Mouse (Mus musculus): Measurements from ENCODE around the gene Galnt9. TPM values are rescaled to one million over a fixed set of nuclear protein-coding genes. Genes with fewer than 3 reads are reported as not detected.

Galnt9 gene
- polyA plus RNA-seq, 1 experiment from 2014 or later, result 0.11 TPM

DNA sequence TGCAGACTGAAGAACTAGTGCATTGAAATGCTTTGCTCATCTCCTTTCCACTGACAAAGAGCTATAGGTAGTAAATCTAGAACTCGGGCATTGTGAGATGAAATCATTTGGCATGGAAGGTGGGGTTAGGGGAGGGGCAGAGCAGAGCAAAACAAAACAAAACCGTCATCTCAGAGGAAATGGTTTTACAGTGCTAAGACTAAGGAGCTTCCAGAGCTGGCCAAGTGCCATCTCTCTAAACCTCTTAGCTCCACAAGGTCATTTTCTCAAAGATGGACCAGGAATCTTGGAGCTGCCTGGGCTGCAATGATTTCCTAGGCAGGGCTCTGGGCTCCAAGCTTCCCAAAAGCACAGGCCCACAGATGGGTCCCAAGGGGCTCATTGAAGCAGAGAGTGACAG lies 53.3 kb downstream of the Galnt9 start:
- WGBS (ENCODE audit: insufficient replicate concordance), result 17% methylated on average over 2 of the region's 2 CpGs
- DNase-seq, result no peak
- Histone ChIP-seq H3K9ac (replicated peaks) (no peak overlapping the region), H3K4me1 (ENCODE audit: insufficient read depth) (no peaks in the 10 kb centered on the region), H3K27ac (ENCODE audit: low read depth) (no peak overlapping the region), H3K36me3 (replicated peaks; ENCODE audit: insufficient read depth, low read length) (no peaks in the 10 kb centered on the region), H3K4me3 (ENCODE audit: low read depth, low read length) (no peak overlapping the region), H3K27me3 (ENCODE audit: insufficient read depth, low read length) (no peaks in the 10 kb centered on the region), H3K9me3 (ENCODE audit: low read length) (no peaks in the 10 kb centered on the region), H3K4me2 (ENCODE audit: low read depth, low read length) (no peak overlapping the region)
- TF ChIP-seq CTCF (IDR thresholded peaks at IDR 0.05; ENCODE audit: low read depth) (no peak), EP300 (IDR thresholded peaks at IDR 0.05; ENCODE audit: low read depth) (no peak)
- no peak for ATAC-seq

DNA sequence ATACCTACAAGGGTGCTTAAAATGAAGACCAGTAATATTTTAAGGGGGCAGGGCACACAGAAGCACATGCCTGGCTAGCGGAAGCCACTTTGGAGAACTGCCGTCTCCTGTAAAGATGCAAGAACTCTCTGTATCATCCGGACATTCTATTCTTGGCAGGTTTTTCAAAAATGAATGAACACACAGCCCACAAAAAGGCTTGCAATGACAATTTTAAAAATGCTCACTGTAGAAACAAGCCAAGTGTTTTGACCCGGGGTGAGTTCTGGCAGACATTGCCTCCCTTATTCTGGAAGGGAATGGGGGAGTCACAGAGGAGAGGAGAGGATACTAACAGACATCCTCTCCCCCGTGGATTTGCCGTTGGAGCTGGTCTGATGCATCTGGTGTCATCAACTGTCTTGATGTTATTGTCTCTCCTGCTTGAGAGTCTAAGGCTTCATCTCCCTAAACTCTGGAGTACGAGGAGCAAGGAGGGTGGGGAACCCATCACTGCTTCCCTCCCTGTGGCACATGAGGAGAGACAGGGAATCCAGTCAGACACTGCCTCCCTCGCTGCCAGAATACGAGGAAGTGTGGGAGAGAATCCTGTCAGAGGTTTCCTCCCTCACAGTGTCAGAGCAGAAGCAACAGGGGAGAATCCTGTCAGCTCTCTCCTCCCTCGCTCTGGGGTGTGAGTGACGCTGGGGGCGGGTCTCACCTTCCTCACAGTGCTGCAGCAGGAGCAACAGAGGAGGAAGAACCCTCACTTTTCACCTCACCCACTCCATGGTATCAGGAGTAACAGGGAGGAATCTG lies 54.3 kb downstream of the Galnt9 start:
- no peak for DNase-seq
- no peak overlapping the region for H3K4me3 ChIP-seq (ENCODE audit: low read depth, low read length)
- 29% methylated on average over 12 of the region's 12 CpGs for WGBS (ENCODE audit: insufficient replicate concordance)

DNA sequence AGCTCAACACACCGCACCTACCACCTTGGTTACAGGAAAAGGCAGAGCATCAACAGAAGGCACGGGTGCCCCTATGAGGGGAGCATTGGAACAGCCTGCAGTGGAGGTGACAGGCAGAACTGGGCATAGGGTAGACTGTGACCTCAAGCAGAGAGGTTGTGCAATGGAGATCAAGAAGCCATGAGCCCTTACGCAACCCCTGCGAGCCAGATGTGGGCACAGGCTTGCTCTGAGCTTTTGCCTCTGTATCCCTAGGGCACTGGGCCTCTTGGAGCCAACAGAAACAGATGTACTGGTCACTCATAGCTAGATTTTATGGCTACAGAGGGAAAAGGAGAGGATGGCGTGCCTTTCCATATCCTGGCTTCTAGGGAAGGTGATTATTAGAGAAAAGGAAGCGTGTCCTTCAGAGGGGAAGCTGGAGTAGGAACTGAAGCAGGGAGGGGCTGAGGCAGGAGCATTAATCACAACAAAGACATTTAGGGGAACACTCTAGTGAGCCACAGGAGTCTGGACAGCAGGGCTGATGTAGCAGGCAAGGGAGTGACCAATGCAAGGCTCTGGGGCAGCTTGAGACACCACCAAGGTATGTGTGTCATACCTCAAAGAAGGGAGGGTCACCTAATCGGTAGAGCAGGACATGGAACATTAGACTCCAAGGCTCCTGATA lies 59.0 kb downstream of the Galnt9 start:
- DNase-seq, result peak; percentile 70
- Histone ChIP-seq H3K9ac (replicated peaks) (no peak overlapping the region), H3K27me3 (ENCODE audit: insufficient read depth, low read length) (no peaks in the 10 kb centered on the region), H3K4me2 (ENCODE audit: low read depth, low read length) (no peak overlapping the region), H3K9me3 (ENCODE audit: low read length) (no peaks in the 10 kb centered on the region), H3K4me1 (ENCODE audit: insufficient read depth) (no peaks in the 10 kb centered on the region), H3K4me3 (ENCODE audit: low read depth, low read length) (no peak overlapping the region), H3K27ac (ENCODE audit: low read depth) (no peak overlapping the region), H3K36me3 (replicated peaks; ENCODE audit: insufficient read depth, low read length) (no peaks in the 10 kb centered on the region)
- no peak for TF ChIP-seq EP300 (IDR thresholded peaks at IDR 0.05; ENCODE audit: low read depth)
- peak; percentile 33; the same call in 1 of the 2 replicates for TF ChIP-seq CTCF (IDR thresholded peaks at IDR 0.05; ENCODE audit: low read depth)
- ATAC-seq, result peak; percentile 93
- WGBS (ENCODE audit: insufficient replicate concordance), result 41% methylated on average over 7 of the region's 7 CpGs

More for the DNA sequence above, 54.3 kb downstream of the Galnt9 start:
- no peak for ATAC-seq
- Histone ChIP-seq H3K4me1 (ENCODE audit: insufficient read depth) (no peaks in the 10 kb centered on the region), H3K4me2 (ENCODE audit: low read depth, low read length) (no peak overlapping the region), H3K9ac (replicated peaks) (no peak overlapping the region), H3K27ac (ENCODE audit: low read depth) (no peak overlapping the region), H3K27me3 (ENCODE audit: insufficient read depth, low read length) (no peaks in the 10 kb centered on the region), H3K9me3 (ENCODE audit: low read length) (no peaks in the 10 kb centered on the region), H3K36me3 (replicated peaks; ENCODE audit: insufficient read depth, low read length) (no peaks in the 10 kb centered on the region)
- TF ChIP-seq CTCF (IDR thresholded peaks at IDR 0.05; ENCODE audit: low read depth) (no peak), EP300 (IDR thresholded peaks at IDR 0.05; ENCODE audit: low read depth) (no peak)

DNA sequence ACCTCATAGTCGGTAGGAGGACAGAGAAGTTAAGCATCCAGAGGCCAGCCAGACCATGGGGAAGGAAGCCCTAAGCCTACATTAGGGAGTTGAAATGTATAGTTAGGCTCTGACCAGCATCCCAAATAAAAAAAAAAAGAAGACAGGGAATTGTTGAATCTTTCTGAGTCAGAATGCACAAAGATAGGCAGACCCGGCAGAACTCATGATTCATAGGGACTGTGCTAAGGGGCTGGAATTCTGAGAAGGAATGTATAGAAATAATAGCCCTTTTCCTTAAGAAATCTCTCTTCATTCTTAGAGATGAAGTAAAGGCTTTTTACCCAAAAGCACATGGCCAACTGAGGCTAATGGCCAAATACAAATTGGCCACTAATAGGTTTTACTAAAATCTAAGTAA lies 60.2 kb downstream of the Galnt9 start:
- no peak overlapping the region for H3K4me2 ChIP-seq (ENCODE audit: low read depth, low read length)
- ATAC-seq, result no peak
- H3K9me3 ChIP-seq (ENCODE audit: low read length), result no peaks in the 10 kb centered on the region
- no peak overlapping the region for H3K9ac ChIP-seq (replicated peaks)
- DNase-seq, result no peak
- H3K4me1 ChIP-seq (ENCODE audit: insufficient read depth), result no peaks in the 10 kb centered on the region
- 81% methylated on average over 2 of the region's 2 CpGs for WGBS (ENCODE audit: insufficient replicate concordance)
- no peaks in the 10 kb centered on the region for H3K27me3 ChIP-seq (ENCODE audit: insufficient read depth, low read length)
- no peak overlapping the region for H3K27ac ChIP-seq (ENCODE audit: low read depth)
- TF ChIP-seq CTCF (IDR thresholded peaks at IDR 0.05; ENCODE audit: low read depth) (no peak), EP300 (IDR thresholded peaks at IDR 0.05; ENCODE audit: low read depth) (no peak)
- no peak overlapping the region for H3K4me3 ChIP-seq (ENCODE audit: low read depth, low read length)
- H3K36me3 ChIP-seq (replicated peaks; ENCODE audit: insufficient read depth, low read length), result no peaks in the 10 kb centered on the region

DNA sequence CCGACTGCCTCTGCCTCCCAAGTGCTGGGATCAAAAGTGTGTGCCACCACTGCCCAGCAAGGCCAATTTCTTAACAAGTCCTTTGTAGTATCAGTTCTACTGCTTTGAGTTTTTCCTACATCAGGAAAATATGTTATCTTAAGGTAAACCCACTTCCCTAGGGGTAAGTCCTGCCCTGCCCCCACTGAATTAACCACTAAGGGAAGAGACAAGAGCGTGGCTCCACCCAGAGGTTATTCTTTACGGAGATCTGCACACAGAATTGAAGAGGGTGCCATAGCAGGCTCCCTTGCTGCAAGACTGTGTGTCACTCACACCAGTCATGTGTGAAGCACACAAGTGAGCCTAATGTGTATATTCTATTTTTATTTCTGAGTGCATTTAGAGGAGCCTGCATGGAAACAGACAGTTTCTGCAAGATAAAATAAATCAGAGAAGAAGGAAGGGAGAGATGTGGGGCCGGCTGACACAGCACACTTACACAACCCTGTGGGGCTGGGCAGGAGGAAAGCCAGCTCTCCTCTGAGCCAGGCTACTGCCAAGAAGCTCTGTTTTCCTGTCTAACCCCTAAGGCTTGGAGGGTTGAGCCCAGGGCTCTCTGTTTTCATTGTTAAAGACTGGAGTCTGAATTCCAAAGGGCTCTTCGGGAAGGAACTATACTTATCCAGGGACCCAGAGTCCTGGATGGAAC lies 61.5 kb downstream of the Galnt9 start:
- H3K27ac ChIP-seq (ENCODE audit: low read depth), result no peak overlapping the region
- ATAC-seq (no peak), DNase-seq (no peak)
- WGBS (ENCODE audit: insufficient replicate concordance), result 40% methylated on average over 5 of the region's 5 CpGs
- no peak overlapping the region for H3K4me2 ChIP-seq (ENCODE audit: low read depth, low read length)
- no peak overlapping the region for H3K9ac ChIP-seq (replicated peaks)
- H3K36me3 ChIP-seq (replicated peaks; ENCODE audit: insufficient read depth, low read length), result no peaks in the 10 kb centered on the region
- H3K4me3 ChIP-seq (ENCODE audit: low read depth, low read length), result no peak overlapping the region
- H3K27me3 ChIP-seq (ENCODE audit: insufficient read depth, low read length), result no peaks in the 10 kb centered on the region
- no peaks in the 10 kb centered on the region for H3K4me1 ChIP-seq (ENCODE audit: insufficient read depth)
- no peak for TF ChIP-seq CTCF (IDR thresholded peaks at IDR 0.05; ENCODE audit: low read depth)
- no peak for TF ChIP-seq EP300 (IDR thresholded peaks at IDR 0.05; ENCODE audit: low read depth)
- H3K9me3 ChIP-seq (ENCODE audit: low read length), result no peaks in the 10 kb centered on the region

DNA sequence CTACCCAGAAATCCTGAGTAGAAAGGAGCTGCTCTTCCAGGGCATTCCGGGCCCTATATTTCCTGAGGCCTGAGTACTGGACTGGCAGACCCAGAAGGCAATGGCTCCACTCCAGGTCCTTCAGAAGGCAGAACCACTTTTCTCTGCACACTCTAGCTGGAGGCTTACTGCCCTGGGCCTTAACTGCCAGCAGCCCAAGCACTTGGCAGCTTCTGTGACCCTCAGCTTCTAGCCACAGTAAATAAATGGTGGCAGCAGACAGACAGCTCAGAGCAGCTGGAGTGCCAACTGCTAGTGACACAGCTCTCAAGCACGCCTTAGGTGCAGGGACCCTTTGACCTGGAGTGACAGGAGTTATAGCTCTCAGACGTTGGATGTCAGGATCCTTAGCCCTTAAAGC lies 63.6 kb downstream of the Galnt9 start:
- Histone ChIP-seq H3K4me1 (ENCODE audit: insufficient read depth) (no peaks in the 10 kb centered on the region), H3K9me3 (ENCODE audit: low read length) (no peaks in the 10 kb centered on the region), H3K27ac (ENCODE audit: low read depth) (no peak overlapping the region), H3K4me3 (ENCODE audit: low read depth, low read length) (no peak overlapping the region), H3K36me3 (replicated peaks; ENCODE audit: insufficient read depth, low read length) (no peaks in the 10 kb centered on the region), H3K4me2 (ENCODE audit: low read depth, low read length) (no peak overlapping the region), H3K9ac (replicated peaks) (no peak overlapping the region), H3K27me3 (ENCODE audit: insufficient read depth, low read length) (no peaks in the 10 kb centered on the region)
- no peak for DNase-seq
- no peak for ATAC-seq
- WGBS (ENCODE audit: insufficient replicate concordance), result 71% methylated on average over 3 of the region's 3 CpGs
- TF ChIP-seq EP300 (IDR thresholded peaks at IDR 0.05; ENCODE audit: low read depth) (no peak), CTCF (IDR thresholded peaks at IDR 0.05; ENCODE audit: low read depth) (no peak)
